Mouse (Mus musculus): Measurements from ENCODE around the gene Plscr3. TPM values are rescaled to one million over a fixed set of nuclear protein-coding genes. Genes with fewer than 3 reads are reported as not detected.

Plscr3 gene
- 10 to 100 TPM in 1 of 2 experiments, 1 to 10 TPM in 1; 9.6 to 13.0 TPM for total RNA-seq (2021)
- long read RNA-seq, experiment 1, transcript Plscr3-203 (8 exons, 2,785 nt), result major isoform, 10 of 16 reads
- long read RNA-seq, experiment 1, transcript Plscr3-201 (7 exons, 1,927 nt), result minor isoform, 5 of 16 reads
- long read RNA-seq, experiment 1, partial matches to known transcripts, result 0 of 16 reads
- long read RNA-seq, experiment 1, other reads (novel, unspliced or antisense), result 1 of 16 reads
- long read RNA-seq, experiment 2, transcript Plscr3-203 (8 exons, 2,785 nt), result major isoform, 15 of 24 reads
- long read RNA-seq, experiment 2, partial matches to known transcripts, result 0 of 24 reads
- long read RNA-seq, experiment 2, other reads (novel, unspliced or antisense), result 4 of 24 reads

DNA sequence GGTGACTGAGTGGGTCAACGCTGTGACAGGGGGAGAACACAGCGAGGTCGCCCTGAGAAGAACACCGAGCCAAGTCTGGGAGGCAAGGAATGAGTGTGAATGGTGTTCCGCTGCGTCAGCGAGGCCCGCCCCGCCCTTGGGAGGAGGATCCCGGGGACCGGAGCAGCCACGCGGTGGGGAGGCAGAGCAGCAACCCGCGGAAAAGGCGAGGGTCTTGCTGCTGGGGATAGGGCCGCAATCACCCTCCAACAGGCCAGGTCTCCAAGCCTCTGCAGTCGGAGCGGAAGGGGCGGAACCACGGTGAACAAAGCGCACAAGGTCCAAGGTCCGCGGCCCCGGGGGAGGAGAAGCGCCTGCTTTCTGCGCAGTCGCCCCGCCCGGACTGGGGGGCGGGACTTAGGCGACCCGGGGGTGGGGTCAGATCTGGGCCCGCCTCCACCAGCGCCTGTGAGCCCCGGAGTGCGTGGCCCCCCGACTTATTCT, at the start of gene Plscr3:
Plscr3 (plus strand) TSS at position 179 of the 483 bp plus-strand sequence.
- TF ChIP-seq CTCF (IDR thresholded peaks at IDR 0.05), result no peak
- peak; percentile 94 for DNase-seq
- intact Hi-C loops (cut with DNase I), result loop anchor here (2.0 kb wide), 1 partner anchor 87 kb away; the partner anchor contains the start of gene Polr2a
- peak within 1 kb of the TSS; percentile 97 for H3K4me3 ChIP-seq
- peak within 1 kb of the TSS; percentile 91 for H3K27ac ChIP-seq

DNA sequence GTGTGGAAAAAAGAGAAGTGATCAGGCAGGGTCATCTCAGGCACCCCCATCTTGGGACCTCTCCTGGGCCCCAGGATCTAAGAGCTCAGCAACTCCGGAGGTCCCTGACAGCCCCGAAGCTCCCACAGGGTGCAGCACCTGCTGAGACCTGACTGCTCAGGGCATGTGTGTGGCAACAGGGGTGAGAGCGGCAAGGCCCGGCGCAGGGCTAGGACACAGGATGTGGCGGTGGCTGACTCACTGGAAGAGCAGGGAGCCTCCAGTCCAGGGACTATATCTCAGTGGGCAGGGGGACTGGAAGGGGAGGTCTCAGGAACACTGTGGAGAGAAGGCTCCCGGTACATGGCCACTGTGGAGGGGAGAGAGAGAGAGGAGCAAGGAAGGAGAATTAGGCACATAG, 48.3 kb upstream of the Plscr3 start:
- no peak for DNase-seq
- intact Hi-C loops (cut with DNase I), result no loop called here
- no peak overlapping the region for H3K27ac ChIP-seq
- no peak overlapping the region for H3K4me3 ChIP-seq
- no peak for TF ChIP-seq CTCF (IDR thresholded peaks at IDR 0.05)

DNA sequence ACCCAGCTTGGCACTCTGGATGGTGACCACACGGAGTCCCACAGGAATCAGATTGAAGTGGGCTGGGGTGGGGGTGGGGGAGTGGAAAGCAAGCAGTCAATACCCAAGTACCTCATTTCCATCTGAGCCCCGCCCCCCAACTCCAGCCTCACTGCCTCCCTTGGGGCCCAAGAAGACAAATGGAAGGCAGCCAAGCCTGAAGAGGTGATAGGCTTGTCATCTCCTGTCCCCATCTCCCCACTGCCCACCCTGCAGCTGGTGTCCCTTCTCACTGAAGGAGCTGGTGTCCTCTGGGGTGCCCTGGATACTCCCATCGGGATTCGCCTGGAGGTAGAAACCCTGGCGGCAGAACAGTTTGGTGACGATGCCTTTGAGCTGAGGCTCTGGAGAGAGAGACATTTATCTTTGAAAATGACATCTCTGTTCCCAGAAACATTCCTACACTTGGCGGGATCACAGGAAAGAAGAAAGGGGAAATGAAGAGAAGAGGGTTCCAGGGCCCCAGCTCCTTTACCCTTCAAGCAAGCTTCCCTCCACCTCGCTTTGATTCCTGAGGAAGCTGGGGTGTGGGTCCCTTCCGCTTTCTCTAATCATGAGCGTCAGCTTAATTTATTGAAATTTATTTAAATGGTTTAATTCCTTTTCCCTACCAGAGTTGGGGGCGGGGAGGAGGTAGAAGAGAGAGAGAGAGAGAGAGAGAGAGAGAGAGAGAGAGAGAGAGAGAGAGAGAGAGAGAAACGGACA, 46.6 kb upstream of the Plscr3 start:
- Histone ChIP-seq H3K27ac (no peak overlapping the region), H3K4me3 (no peak overlapping the region)
- TF ChIP-seq CTCF (IDR thresholded peaks at IDR 0.05), result no peak
- intact Hi-C loops (cut with DNase I), result loop anchor here (5.0 kb wide), 1 partner anchor 117 kb away; the partner anchor contains the start of gene Senp3
- no peak for DNase-seq

DNA sequence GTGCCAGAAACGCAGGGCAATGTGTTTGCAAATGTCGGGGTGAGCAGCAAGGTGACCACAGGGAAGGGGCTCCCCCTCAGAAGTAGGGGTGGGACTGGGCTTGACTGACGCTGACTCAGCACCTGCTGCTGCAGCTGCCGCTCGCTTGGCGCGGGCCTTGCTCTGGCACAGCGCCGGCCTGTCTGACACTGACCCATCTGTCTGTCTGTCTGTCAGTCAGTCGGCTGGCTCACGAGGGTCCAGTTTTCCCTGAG, 46.1 kb upstream of the Plscr3 start:
- DNase-seq, result peak; percentile 69
- no peak for TF ChIP-seq CTCF (IDR thresholded peaks at IDR 0.05)
- Histone ChIP-seq H3K4me3 (peak overlapping the region; percentile 78), H3K27ac (no peak overlapping the region)
- intact Hi-C loops (cut with DNase I), result loop anchor here (5.0 kb wide), 1 partner anchor 118 kb away; the partner anchor contains the start of gene Senp3

DNA sequence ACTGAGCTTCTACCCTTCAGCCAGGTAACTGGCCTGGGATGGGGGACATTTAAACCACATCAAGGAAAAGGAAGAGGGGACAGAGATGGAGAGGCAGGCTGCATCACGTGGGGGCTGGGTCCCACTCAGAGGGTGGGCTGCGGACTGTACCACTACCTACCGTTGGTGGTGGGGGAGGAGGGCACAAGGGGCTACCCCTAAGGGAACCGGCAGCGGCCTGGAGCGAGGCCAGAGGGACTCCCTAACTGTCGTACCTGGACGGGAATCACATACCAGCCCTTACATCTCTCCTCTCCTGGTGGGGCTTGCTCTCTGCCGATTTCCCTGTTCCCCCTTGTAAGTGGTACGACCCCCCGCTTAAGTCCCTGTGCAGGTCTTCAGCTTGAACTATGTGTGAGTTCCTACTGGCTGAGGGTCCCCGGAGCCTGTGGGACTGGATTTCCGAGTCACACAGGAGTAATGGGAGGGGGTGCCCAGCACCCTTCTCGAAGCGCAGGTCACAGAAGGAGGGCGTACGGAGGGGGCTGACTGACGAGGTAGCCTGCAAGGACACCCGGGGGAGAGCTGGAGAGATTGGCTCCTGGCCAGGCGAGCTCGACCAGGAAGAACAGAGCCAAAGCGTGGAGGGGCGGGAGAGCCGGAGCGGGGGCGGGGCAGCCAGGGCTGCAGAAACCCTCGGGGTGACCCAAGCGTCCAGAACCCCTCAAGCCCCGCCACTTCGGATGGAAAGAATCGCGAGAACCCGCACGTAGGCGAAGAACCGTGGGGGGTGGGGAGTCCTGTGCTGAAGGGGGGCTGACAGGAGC, 45.6 kb upstream of the Plscr3 start:
- peak overlapping the region; percentile 78 for H3K4me3 ChIP-seq
- peak overlapping the region; percentile 46; the same call in 1 of the 2 replicates for H3K27ac ChIP-seq
- no peak for TF ChIP-seq CTCF (IDR thresholded peaks at IDR 0.05)
- intact Hi-C loops (cut with DNase I), result loop anchor here (5.0 kb wide), 1 partner anchor 118 kb away; the partner anchor contains the start of gene Senp3
- peak; percentile 71 for DNase-seq

DNA sequence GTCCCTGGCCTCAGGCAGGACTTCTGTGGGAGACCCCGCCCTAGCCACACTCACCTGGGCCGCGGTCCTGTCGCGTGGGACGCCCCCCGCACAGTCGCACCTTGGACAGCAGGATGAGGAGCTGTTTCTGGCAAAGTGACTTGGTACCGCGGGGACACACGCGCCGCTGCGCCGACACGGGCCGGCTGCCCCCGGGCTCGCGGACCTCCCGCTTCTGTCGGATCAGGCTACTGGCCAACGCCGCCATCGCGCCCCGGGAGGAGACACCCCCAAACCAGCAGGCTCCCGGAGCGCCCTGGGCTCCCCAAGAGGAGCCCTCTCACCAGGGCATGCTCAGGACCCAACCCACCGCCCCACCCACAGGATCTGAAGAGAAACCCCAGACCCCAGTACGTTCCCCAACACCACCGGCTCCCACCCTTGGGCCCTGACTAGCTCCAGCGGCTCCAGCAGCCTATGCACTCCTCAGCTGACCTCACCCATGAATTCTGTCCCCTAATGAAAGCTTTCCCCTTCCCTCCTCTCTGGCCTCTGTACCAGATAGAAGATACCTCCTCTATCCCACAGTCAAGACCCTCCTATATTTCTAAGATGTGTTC, 44.7 kb upstream of the Plscr3 start, which contains the start of gene Fgf11:
Fgf11 (minus strand) TSS at position 479 of the 599 bp plus-strand sequence.
- peak within 1 kb of the TSS; percentile 78 for H3K4me3 ChIP-seq
- TF ChIP-seq CTCF (IDR thresholded peaks at IDR 0.05), result no peak
- H3K27ac ChIP-seq, result peak within 1 kb of the TSS; percentile 87
- intact Hi-C loops (cut with DNase I), result loop anchor here (5.0 kb wide), 1 partner anchor 119 kb away; the partner anchor contains the start of gene Senp3
- DNase-seq, result no peak

DNA sequence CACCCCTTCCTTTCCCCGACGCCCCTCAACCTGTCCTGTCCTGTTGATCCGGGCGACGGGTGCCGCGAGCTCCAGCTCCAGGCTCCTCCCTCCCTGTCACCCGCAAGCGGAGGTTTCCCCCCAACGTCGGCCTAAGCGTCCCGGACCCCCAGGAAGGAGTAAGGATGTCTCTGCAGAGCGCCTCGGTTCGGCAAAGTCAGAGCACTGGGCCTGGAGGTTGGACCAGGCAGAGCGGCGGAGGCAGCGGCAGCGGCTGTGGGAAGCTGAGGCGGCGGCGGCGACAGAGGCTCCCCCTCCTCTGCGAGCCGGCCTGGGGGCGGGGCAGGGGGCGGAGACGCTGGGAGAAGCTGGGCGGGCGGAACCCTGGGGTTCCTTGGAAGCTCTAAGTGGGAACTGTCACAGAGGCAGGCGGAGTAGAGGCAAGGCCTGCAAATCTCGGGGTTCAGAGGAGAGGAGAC, 43.5 kb upstream of the Plscr3 start:
- no peak for TF ChIP-seq CTCF (IDR thresholded peaks at IDR 0.05)
- peak overlapping the region; percentile 87 for H3K27ac ChIP-seq
- peak; percentile 93 for DNase-seq
- intact Hi-C loops (cut with DNase I), result loop anchor here (2.0 to 5.0 kb wide), 2 partner anchors 44 to 120 kb away; partner anchors contain the start of genes Polr2a and Senp3
- peak overlapping the region; percentile 78 for H3K4me3 ChIP-seq

DNA sequence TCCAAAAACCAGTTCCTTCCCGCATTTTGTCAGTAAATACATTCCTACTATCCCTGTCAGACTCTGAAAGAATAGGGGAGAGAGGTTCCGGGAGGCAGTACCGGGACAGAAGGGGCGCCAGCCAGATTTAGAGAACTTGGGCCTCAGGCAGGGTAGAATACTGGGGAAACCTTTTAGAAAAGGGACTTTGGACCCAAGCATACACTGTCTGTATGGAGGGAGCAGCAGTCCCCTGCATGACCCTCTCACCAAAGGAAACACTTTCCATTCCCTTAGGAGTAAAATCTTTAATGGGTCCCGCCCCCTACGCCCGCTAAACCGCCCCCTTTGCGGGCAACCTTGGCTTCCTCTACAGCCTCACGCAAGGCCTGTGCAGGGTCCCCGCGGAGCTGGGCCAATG, 42.8 kb upstream of the Plscr3 start:
- peak overlapping the region; percentile 78 for H3K4me3 ChIP-seq

DNA sequence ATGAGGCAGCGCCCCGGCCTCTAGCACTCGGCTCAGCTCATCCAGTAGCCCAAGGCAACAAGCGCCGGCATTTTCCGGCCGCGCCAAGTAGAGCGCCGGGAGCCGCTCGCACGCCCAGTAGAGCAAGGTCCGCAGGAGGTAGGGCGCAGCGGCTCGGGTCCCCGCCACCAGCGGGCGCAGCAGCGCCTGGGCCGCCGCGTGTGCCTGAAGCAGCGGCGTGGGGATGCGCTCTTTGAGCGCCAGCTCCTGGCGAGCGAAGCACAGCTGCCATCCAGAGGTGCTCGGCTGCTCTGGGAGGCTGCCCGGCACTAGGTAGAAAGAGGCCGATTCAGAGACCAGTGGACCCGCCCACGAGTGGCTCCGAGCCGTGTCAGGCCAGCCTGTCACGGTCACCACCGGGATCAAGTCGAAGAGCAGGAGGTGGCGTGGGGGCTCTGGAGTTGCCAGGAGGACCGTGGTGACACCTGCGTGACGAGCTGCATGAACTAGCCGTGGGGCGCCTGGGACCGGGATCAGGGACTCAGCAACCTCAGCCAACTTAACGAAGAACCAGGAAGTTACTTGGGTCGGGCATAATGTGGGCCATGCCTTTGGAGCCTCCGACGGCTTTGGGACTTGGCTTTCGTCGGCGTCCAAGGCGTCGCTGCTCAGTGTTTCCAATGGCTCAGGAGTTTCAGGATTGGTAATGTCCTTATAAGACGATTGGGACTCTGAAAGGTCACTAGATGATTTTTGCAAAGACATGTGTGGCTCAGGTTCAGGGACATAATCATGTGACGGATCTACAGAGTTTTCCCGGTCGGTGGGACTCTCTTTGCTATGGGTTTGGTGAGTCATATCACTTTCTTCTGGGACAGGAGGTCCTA, 42.2 kb upstream of the Plscr3 start:
- peak; percentile 82 for TF ChIP-seq CTCF (IDR thresholded peaks at IDR 0.05)
- Histone ChIP-seq H3K4me3 (peak overlapping the region; percentile 78), H3K27ac (peak overlapping the region; percentile 87)
- DNase-seq, result peak; percentile 88
- intact Hi-C loops (cut with DNase I), result loop anchor here (2.0 to 5.0 kb wide), 4 partner anchors 33 to 122 kb away; partner anchors contain the start of genes Nlgn2, Polr2a and Senp3

More for the DNA sequence above, 42.8 kb upstream of the Plscr3 start:
- intact Hi-C loops (cut with DNase I), result loop anchor here (2.0 to 5.0 kb wide), 2 partner anchors 45 to 121 kb away; partner anchors contain the start of genes Polr2a and Senp3
- H3K27ac ChIP-seq, result peak overlapping the region; percentile 87
- no peak for DNase-seq
- no peak for TF ChIP-seq CTCF (IDR thresholded peaks at IDR 0.05)

DNA sequence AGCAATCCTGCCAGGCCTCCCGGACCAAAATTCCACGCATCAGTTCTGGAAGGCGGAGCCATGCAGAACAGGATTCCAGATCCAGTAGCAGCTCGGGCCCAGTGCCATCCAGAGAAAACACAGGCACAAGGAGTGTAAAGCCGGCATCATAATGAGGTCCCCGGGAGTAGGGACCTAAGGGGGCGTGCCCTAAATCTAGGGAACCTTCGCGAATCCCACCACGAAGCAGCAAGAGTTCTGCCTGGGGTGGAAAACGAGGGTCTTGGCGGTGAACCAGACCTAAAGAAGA, 41.6 kb upstream of the Plscr3 start:
- intact Hi-C loops (cut with DNase I), result loop anchor here (2.0 to 5.0 kb wide), 3 partner anchors 32 to 122 kb away; partner anchors contain the start of genes Nlgn2 and Senp3
- no peak for DNase-seq
- TF ChIP-seq CTCF (IDR thresholded peaks at IDR 0.05), result no peak
- H3K4me3 ChIP-seq, result peak overlapping the region; percentile 78
- H3K27ac ChIP-seq, result no peak overlapping the region

All from gastrocnemius, adult 2 months (tissue).